Mouse (Mus musculus): ENCODE results near the gene Mrc2.

The Mrc2 gene

DNA sequence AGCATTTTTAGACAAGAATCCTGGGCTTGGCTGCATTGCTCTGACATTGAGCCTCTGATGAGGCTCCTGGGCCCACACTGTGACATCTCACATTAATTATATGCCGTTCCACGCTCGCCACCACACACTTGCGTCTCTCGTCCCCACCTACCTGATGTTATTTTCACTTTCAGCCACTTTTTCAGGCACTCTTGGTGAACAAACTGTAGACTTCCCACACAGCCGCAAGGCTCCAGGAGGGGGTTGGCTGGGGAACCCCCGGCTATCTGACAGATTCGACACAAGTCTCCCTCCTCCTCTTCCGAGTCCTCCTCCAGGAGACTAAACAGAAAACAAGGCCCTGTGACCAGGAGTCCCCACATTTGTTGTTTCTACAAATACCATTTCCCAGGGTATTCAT is 92.8 kb downstream of the Mrc2 start:
- DNase-seq (ENCODE audit: low read depth, low spot score) = no peak

DNA sequence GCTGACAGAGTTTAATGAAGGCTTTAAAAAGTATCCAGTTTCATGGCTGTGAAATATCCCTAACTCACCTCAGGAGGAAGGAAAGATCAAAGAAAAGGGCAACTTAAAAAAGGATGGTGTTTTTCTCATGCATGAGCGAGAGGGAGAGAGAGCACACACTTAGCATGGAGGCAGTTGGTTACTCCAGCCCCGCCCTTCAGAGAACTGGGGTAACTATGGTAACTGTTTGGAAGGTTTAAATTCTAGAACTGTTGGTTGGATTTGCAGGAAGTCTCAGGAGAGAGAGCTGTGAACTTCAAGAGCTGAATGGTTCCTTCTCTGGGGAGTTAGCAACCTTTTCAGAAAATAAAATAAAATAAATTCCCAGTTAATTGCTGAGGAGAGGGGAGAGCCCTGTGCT is 96.2 kb downstream of the Mrc2 start:
- no peak for DNase-seq (ENCODE audit: low read depth, low spot score)

GRCm38 (mm10) chr11:105390290-105390689 is 97.8 kb downstream of the Mrc2 start:
- no peak for DNase-seq (ENCODE audit: low read depth, low spot score)
